Mouse (Mus musculus) brain, adult 10 weeks (tissue): ENCODE results near the gene Rassf2. TPM values are rescaled to one million over a fixed set of nuclear protein-coding genes. Genes with fewer than 3 reads are reported as not detected.

ENCODE experiments used
- polyA plus RNA-seq: library from polyadenylated mRNA; stranded (reverse); fragments of 350-450 nt; fragmentation: Illumina TruSeq; extraction: RNeasy Lipid Tissue Mini Kit (QIAGEN cat#74804); gene quantifications from one replicate; pipeline ENCODE4 v1.2.3, GENCODE M21; 2015; ENCODE audit warnings: low read depth, low replicate concordance

Rassf2 gene
- polyA plus RNA-seq, result 39.9 TPM

GRCm38 (mm10) chr2:132029646-132030417 lies at the start of gene Rassf2:
Gene Rassf2, minus strand, starts transcription at chr2:132030258.

GRCm38 (mm10) chr2:131950598-131951095 lies 79.4 kb downstream of the Rassf2 start, which contains the start of gene Prnd:
Gene Prnd, plus strand, starts transcription at chr2:131950861.

Other genes starting within 250 kb of the Rassf2 start
- 0.16 TPM for gene Erv3, start 170.5 kb downstream of the Rassf2 start, polyA plus RNA-seq
- 870 TPM for gene Prnp, start 120.3 kb downstream of the Rassf2 start, polyA plus RNA-seq
- gene Prn, start 120.3 kb downstream of the Rassf2 start, polyA plus RNA-seq, result not detected
- gene Prnd, start 79.4 kb downstream of the Rassf2 start, polyA plus RNA-seq, result not detected
- gene Slc23a2, start 114.8 kb upstream of the Rassf2 start, polyA plus RNA-seq, result 82.4 TPM
- gene Tmem230, start 217.5 kb upstream of the Rassf2 start, polyA plus RNA-seq, result 42.9 TPM
- gene Pcna, start 223.1 kb upstream of the Rassf2 start, polyA plus RNA-seq, result 92.0 TPM
- 159 TPM for gene Cds2, start 232.9 kb upstream of the Rassf2 start, polyA plus RNA-seq